Mouse (Mus musculus): ENCODE data around the gene Cd274.
"Not testable (repeated sequence)": the region's sequence is repeated elsewhere in the genome, so short reads cannot be mapped to it uniquely, and the experiment has no call there.

Cd274 gene

GRCm38 (mm10) chr19:29393333-29393732 is 26.1 kb downstream of the Cd274 start:
- no peak for DNase-seq (ENCODE audit: low spot score in 2 of 2)

- DNase-seq (ENCODE audit: low spot score in 2 of 2): no peak
These were observed 27.5 kb downstream of the Cd274 start for GRCm38 (mm10) chr19:29394721-29395120.

- DNase-seq (ENCODE audit: low spot score in 2 of 2): no peak
These were observed 29.1 kb downstream of the Cd274 start for GRCm38 (mm10) chr19:29396353-29396752.

GRCm38 (mm10) chr19:29399786-29400185 is 32.5 kb downstream of the Cd274 start:
- no peak for DNase-seq (ENCODE audit: low spot score in 2 of 2)

GRCm38 (mm10) chr19:29400466-29400865 is 33.2 kb downstream of the Cd274 start:
- DNase-seq (ENCODE audit: low spot score in 2 of 2): no peak

GRCm38 (mm10) chr19:29402621-29403020 is 35.4 kb downstream of the Cd274 start:
- no peak for DNase-seq (ENCODE audit: low spot score in 2 of 2)

- DNase-seq (ENCODE audit: low spot score in 2 of 2): no peak
These were observed 36.0 kb downstream of the Cd274 start for GRCm38 (mm10) chr19:29403251-29403650.

- no peak for DNase-seq (ENCODE audit: low spot score in 2 of 2)
These were observed 38.1 kb downstream of the Cd274 start for GRCm38 (mm10) chr19:29405388-29405787.

- no peak for DNase-seq (ENCODE audit: low spot score in 2 of 2)
These were observed 39.1 kb downstream of the Cd274 start for GRCm38 (mm10) chr19:29406042-29407017.

- DNase-seq (ENCODE audit: low spot score in 2 of 2): no peak
These were observed 43.4 kb downstream of the Cd274 start, which contains the start of gene Pdcd1lg2 for GRCm38 (mm10) chr19:29410619-29411018. Gene Pdcd1lg2 (plus strand): TSS chr19:29410919.

GRCm38 (mm10) chr19:29412476-29413420 is 45.5 kb downstream of the Cd274 start:
- no peak for DNase-seq (ENCODE audit: low spot score in 2 of 2)

GRCm38 (mm10) chr19:29414513-29414912 is 47.3 kb downstream of the Cd274 start:
- no peak for DNase-seq (ENCODE audit: low spot score in 2 of 2)

- not testable (repeated sequence) for DNase-seq (ENCODE audit: low spot score in 2 of 2)
These were observed 47.7 kb downstream of the Cd274 start for GRCm38 (mm10) chr19:29414917-29415316.

GRCm38 (mm10) chr19:29416393-29416902 is 49.2 kb downstream of the Cd274 start:
- no peak for DNase-seq (ENCODE audit: low spot score in 2 of 2)

GRCm38 (mm10) chr19:29417188-29417587 is 49.9 kb downstream of the Cd274 start:
- no peak for DNase-seq (ENCODE audit: low spot score in 2 of 2)

GRCm38 (mm10) chr19:29417894-29418293 is 50.6 kb downstream of the Cd274 start:
- DNase-seq (ENCODE audit: low spot score in 2 of 2): peak in 1 of 2 experiments; percentile 19

- peak; percentile 32 to 45 for DNase-seq (ENCODE audit: low spot score in 2 of 2)
These were observed 51.4 kb downstream of the Cd274 start for GRCm38 (mm10) chr19:29418661-29419115.

- no peak for DNase-seq (ENCODE audit: low spot score in 2 of 2)
These were observed 52.3 kb downstream of the Cd274 start for GRCm38 (mm10) chr19:29419506-29419905.

GRCm38 (mm10) chr19:29419946-29420345 is 52.7 kb downstream of the Cd274 start:
- DNase-seq (ENCODE audit: low spot score in 2 of 2): no peak

- no peak for DNase-seq (ENCODE audit: low spot score in 2 of 2)
These were observed 53.1 kb downstream of the Cd274 start for GRCm38 (mm10) chr19:29420397-29420796.

- DNase-seq (ENCODE audit: low spot score in 2 of 2): no peak
These were observed 54.9 kb downstream of the Cd274 start for GRCm38 (mm10) chr19:29422013-29422645.
